Mouse (Mus musculus): Measurements from ENCODE around the gene Cacna1d. TPM values are rescaled to one million over a fixed set of nuclear protein-coding genes. Genes with fewer than 3 reads are reported as not detected.

Cacna1d gene
- polyA plus RNA-seq, 1 experiment from 2014 or later, result 7.0 TPM

- Histone ChIP-seq H3K4me1 (replicated peaks) (peaks cover 11% of the 10 kb centered on the region; the same call in 1 of the 2 replicates), H3K4me3 (no peak overlapping the region), H3K4me2 (no peak overlapping the region), H3K27me3 (no peaks in the 10 kb centered on the region; the same call in 1 of the 2 replicates), H3K9ac (no peak overlapping the region), H3K9me3 (no peaks in the 10 kb centered on the region), H3K27ac (peak overlapping the region; percentile 23; the same call in 1 of the 2 replicates), H3K36me3 (no peaks in the 10 kb centered on the region)
- 66% methylated on average over 6 of the region's 6 CpGs for WGBS
- no peak for ATAC-seq (ENCODE audit: low FRiP score)
Measured at GRCm38 (mm10) chr14:30419046-30419445, 72.2 kb downstream of the Cacna1d start.

GRCm38 (mm10) chr14:30415830-30416229 is 75.4 kb downstream of the Cacna1d start:
- no peaks in the 10 kb centered on the region for H3K36me3 ChIP-seq
- no peaks in the 10 kb centered on the region for H3K27me3 ChIP-seq
- H3K4me3 ChIP-seq, result no peak overlapping the region
- no peak overlapping the region for H3K27ac ChIP-seq
- no peaks in the 10 kb centered on the region for H3K9me3 ChIP-seq
- WGBS, result 88% methylated on average over 5 of the region's 5 CpGs
- H3K4me1 ChIP-seq (replicated peaks), result peaks cover 11% of the 10 kb centered on the region; the same call in 1 of the 2 replicates
- no peak overlapping the region for H3K9ac ChIP-seq
- no peak overlapping the region for H3K4me2 ChIP-seq
- no peak for ATAC-seq (ENCODE audit: low FRiP score)

GRCm38 (mm10) chr14:30414131-30414530 is 77.1 kb downstream of the Cacna1d start:
- WGBS, result 88% methylated on average over 2 of the region's 2 CpGs
- H3K36me3 ChIP-seq, result no peaks in the 10 kb centered on the region
- H3K9me3 ChIP-seq, result no peaks in the 10 kb centered on the region
- no peak overlapping the region for H3K9ac ChIP-seq
- no peak overlapping the region for H3K4me2 ChIP-seq
- no peak for ATAC-seq (ENCODE audit: low FRiP score)
- H3K4me3 ChIP-seq, result no peak overlapping the region
- no peaks in the 10 kb centered on the region for H3K27me3 ChIP-seq
- peaks cover 7% of the 10 kb centered on the region; the same call in 1 of the 2 replicates for H3K4me1 ChIP-seq (replicated peaks)
- no peak overlapping the region for H3K27ac ChIP-seq

- 92% methylated on average over 4 of the region's 4 CpGs for WGBS
- ATAC-seq (ENCODE audit: low FRiP score), result no peak
- Histone ChIP-seq H3K27ac (no peak overlapping the region), H3K4me3 (no peak overlapping the region), H3K9me3 (no peaks in the 10 kb centered on the region), H3K9ac (no peak overlapping the region), H3K4me2 (no peak overlapping the region), H3K36me3 (no peaks in the 10 kb centered on the region), H3K4me1 (replicated peaks) (no peaks in the 10 kb centered on the region), H3K27me3 (no peaks in the 10 kb centered on the region)
Measured at GRCm38 (mm10) chr14:30409331-30409730, 81.9 kb downstream of the Cacna1d start.

GRCm38 (mm10) chr14:30405456-30406225 is 85.6 kb downstream of the Cacna1d start:
- 90% methylated on average over 8 of the region's 8 CpGs for WGBS
- Histone ChIP-seq H3K9me3 (no peaks in the 10 kb centered on the region), H3K36me3 (no peaks in the 10 kb centered on the region), H3K4me3 (no peak overlapping the region), H3K4me1 (replicated peaks) (no peaks in the 10 kb centered on the region), H3K27me3 (no peaks in the 10 kb centered on the region), H3K9ac (no peak overlapping the region), H3K27ac (no peak overlapping the region), H3K4me2 (no peak overlapping the region)
- ATAC-seq (ENCODE audit: low FRiP score), result no peak

GRCm38 (mm10) chr14:30378306-30378705 is 112.9 kb downstream of the Cacna1d start:
- H3K27ac ChIP-seq, result no peak overlapping the region
- H3K4me1 ChIP-seq (replicated peaks), result no peaks in the 10 kb centered on the region
- ATAC-seq (ENCODE audit: low FRiP score), result no peak
- H3K9me3 ChIP-seq, result no peaks in the 10 kb centered on the region
- no peak overlapping the region for H3K4me3 ChIP-seq
- H3K27me3 ChIP-seq, result no peaks in the 10 kb centered on the region
- 71% methylated on average over 1 of the region's 1 CpGs for WGBS
- no peak overlapping the region for H3K4me2 ChIP-seq
- H3K36me3 ChIP-seq, result no peaks in the 10 kb centered on the region
- no peak overlapping the region for H3K9ac ChIP-seq

- H3K9ac ChIP-seq, result no peak overlapping the region
- H3K27ac ChIP-seq, result no peak overlapping the region
- H3K4me3 ChIP-seq, result no peak overlapping the region
- no peak for ATAC-seq (ENCODE audit: low FRiP score)
- H3K36me3 ChIP-seq, result no peaks in the 10 kb centered on the region
- no peaks in the 10 kb centered on the region for H3K4me1 ChIP-seq (replicated peaks)
- H3K27me3 ChIP-seq, result no peaks in the 10 kb centered on the region
- H3K4me2 ChIP-seq, result no peak overlapping the region
- 35% methylated on average over 1 of the region's 1 CpGs for WGBS
- H3K9me3 ChIP-seq, result no peaks in the 10 kb centered on the region
Measured at GRCm38 (mm10) chr14:30372878-30373277, 118.4 kb downstream of the Cacna1d start.

GRCm38 (mm10) chr14:30371070-30371469 is 120.2 kb downstream of the Cacna1d start:
- Histone ChIP-seq H3K27me3 (no peaks in the 10 kb centered on the region), H3K36me3 (no peaks in the 10 kb centered on the region), H3K4me3 (no peak overlapping the region), H3K4me2 (no peak overlapping the region), H3K9me3 (no peaks in the 10 kb centered on the region), H3K27ac (no peak overlapping the region), H3K4me1 (replicated peaks) (no peaks in the 10 kb centered on the region), H3K9ac (no peak overlapping the region)
- WGBS, result 92% methylated on average over 2 of the region's 2 CpGs
- ATAC-seq (ENCODE audit: low FRiP score), result no peak

- no peak overlapping the region for H3K4me2 ChIP-seq
- H3K4me1 ChIP-seq (replicated peaks), result no peaks in the 10 kb centered on the region
- no peak overlapping the region for H3K9ac ChIP-seq
- ATAC-seq (ENCODE audit: low FRiP score), result no peak
- H3K36me3 ChIP-seq, result no peaks in the 10 kb centered on the region
- no peak overlapping the region for H3K4me3 ChIP-seq
- no peaks in the 10 kb centered on the region for H3K27me3 ChIP-seq
- H3K27ac ChIP-seq, result no peak overlapping the region
- no peaks in the 10 kb centered on the region for H3K9me3 ChIP-seq
- 85% methylated on average over 4 of the region's 4 CpGs for WGBS
Measured at GRCm38 (mm10) chr14:30367074-30367473, 124.2 kb downstream of the Cacna1d start.

GRCm38 (mm10) chr14:30365866-30366265 is 125.4 kb downstream of the Cacna1d start:
- Histone ChIP-seq H3K27ac (no peak overlapping the region), H3K9ac (no peak overlapping the region), H3K27me3 (no peaks in the 10 kb centered on the region), H3K9me3 (no peaks in the 10 kb centered on the region), H3K4me1 (replicated peaks) (no peaks in the 10 kb centered on the region), H3K36me3 (no peaks in the 10 kb centered on the region), H3K4me2 (no peak overlapping the region), H3K4me3 (no peak overlapping the region)
- ATAC-seq (ENCODE audit: low FRiP score), result no peak
- 65% methylated on average over 5 of the region's 5 CpGs for WGBS

- 68% methylated on average over 3 of the region's 3 CpGs for WGBS
Measured at GRCm38 (mm10) chr14:30363487-30364167, 127.6 kb downstream of the Cacna1d start.

GRCm38 (mm10) chr14:30362370-30362769 is 128.9 kb downstream of the Cacna1d start:
- no peaks in the 10 kb centered on the region for H3K27me3 ChIP-seq

More at GRCm38 (mm10) chr14:30363487-30364167, 127.6 kb downstream of the Cacna1d start:
- Histone ChIP-seq H3K36me3 (no peaks in the 10 kb centered on the region), H3K4me3 (no peak overlapping the region), H3K27me3 (no peaks in the 10 kb centered on the region), H3K9ac (no peak overlapping the region), H3K27ac (no peak overlapping the region), H3K4me2 (no peak overlapping the region), H3K9me3 (no peaks in the 10 kb centered on the region), H3K4me1 (replicated peaks) (no peaks in the 10 kb centered on the region)
- no peak for ATAC-seq (ENCODE audit: low FRiP score)

More at GRCm38 (mm10) chr14:30362370-30362769, 128.9 kb downstream of the Cacna1d start:
- Histone ChIP-seq H3K27ac (no peak overlapping the region), H3K4me1 (replicated peaks) (no peaks in the 10 kb centered on the region), H3K9me3 (no peaks in the 10 kb centered on the region), H3K36me3 (no peaks in the 10 kb centered on the region), H3K9ac (no peak overlapping the region), H3K4me3 (no peak overlapping the region), H3K4me2 (no peak overlapping the region)
- ATAC-seq (ENCODE audit: low FRiP score), result no peak
- 83% methylated on average over 4 of the region's 4 CpGs for WGBS
